In the genomic region with DNA sequence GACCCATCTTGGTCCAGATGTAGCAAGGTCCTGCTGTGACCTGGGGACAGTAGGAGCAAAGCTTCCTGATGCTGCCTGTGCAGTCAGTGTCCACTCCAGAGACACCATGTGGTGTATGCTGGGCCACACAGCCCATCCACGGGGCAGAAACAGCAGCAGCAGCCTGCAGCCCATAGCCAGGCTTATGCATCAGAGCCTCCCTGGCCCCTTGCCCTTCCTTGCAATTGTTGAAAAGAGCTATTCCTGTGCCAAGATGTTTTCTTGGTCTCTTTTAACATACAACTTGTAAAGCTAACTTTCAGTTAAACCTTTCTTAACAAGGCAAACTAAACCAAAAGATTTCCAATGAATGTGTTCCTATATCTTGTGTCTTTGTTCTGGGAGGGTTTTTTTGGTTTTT, we compare ENCODE assay signal across 9 mouse cellular contexts.
A peak's percentile ranks its signal among the peaks of the same experiment; 100 is the strongest.
DNase-seq lines count a peak whose midpoint lies in the region; ATAC-seq and TF ChIP-seq lines count a peak whose summit lies in the region.
"Had no signal": no experiment of that assay in that cellular context is flagged by ENCODE, and none has a peak within 500 bp of the region (broad histone marks: within the 10 kb centered on the region; RNA-seq: fewer than 3 reads in every experiment).

No protein-coding gene starts in this region.

- H3K36me3 ChIP-seq in lung, embryonic 15.5 days: peaks cover 52% of the 10 kb centered on the region
- H3K36me3 ChIP-seq in forebrain, embryonic 14.5 days (ENCODE audit: control insufficient read depth, insufficient read depth, low read length): peaks cover 50% of the 10 kb centered on the region
- peaks cover 36% of the 10 kb centered on the region for H3K36me3 ChIP-seq in midbrain, postnatal 0 days (ENCODE audit: insufficient read depth, low read length)
- H3K36me3 ChIP-seq in thymus, adult 2 months (ENCODE audit: control insufficient read depth, insufficient read depth, low read length): peaks cover 62% of the 10 kb centered on the region

- peak; percentile 35 for DNase-seq in gastrocnemius, adult 2 months
- DNase-seq in gastrocnemius, postnatal 10 days: no peak
- DNase-seq in lung, postnatal 25 days (ENCODE audit: low spot score): no peak
- no peak for DNase-seq in forebrain, embryonic 14.5 days (ENCODE audit: low spot score)
- peak; percentile 32 for DNase-seq in midbrain, postnatal 0 days (ENCODE audit: low spot score)
- DNase-seq in cerebellum, postnatal 25 days: no peak
- DNase-seq in thymus, adult 2 months: no peak

- no peak overlapping the region; the same call in 1 of the 2 replicates for H3K4me3 ChIP-seq in gastrocnemius, adult 2 months
- H3K4me3 ChIP-seq in lung, embryonic 15.5 days: no peak overlapping the region
- no peak overlapping the region for H3K4me3 ChIP-seq in forebrain, embryonic 14.5 days (ENCODE audit: low read depth, low read length)
- no peak overlapping the region for H3K4me3 ChIP-seq in midbrain, postnatal 0 days (ENCODE audit: low read depth, low read length)
- H3K4me3 ChIP-seq in thymus, adult 2 months (ENCODE audit: control insufficient read depth, insufficient read depth, low read length): no peak overlapping the region

- WGBS in lung, embryonic 15.5 days: 12% methylated on average over 1 of the region's 1 CpGs
- 18% methylated on average over 1 of the region's 1 CpGs for whole genome bisulfite sequencing in forebrain, embryonic 14.5 days
- WGBS in midbrain, postnatal 0 days: 13% methylated on average over 1 of the region's 1 CpGs
- WGBS in thymus, adult 2 months: 74% methylated on average over 1 of the region's 1 CpGs

- no peak overlapping the region for H3K9ac ChIP-seq in lung, embryonic 15.5 days
- H3K9ac ChIP-seq in forebrain, embryonic 14.5 days (ENCODE audit: low read length): no peak overlapping the region
- no peak overlapping the region for H3K9ac ChIP-seq in midbrain, postnatal 0 days (replicated peaks; ENCODE audit: low read length, poor library complexity, severe bottlenecking)
- H3K9ac ChIP-seq: liver, embryonic 14.5 days had no signal

- TF ChIP-seq POLR2A in thymus, adult 2 months (IDR thresholded peaks at IDR 0.05; ENCODE audit: control insufficient read depth, extremely low read depth, insufficient read depth, low read length, poor library complexity): no peak

- H3K9me3 ChIP-seq in lung, embryonic 15.5 days: no peaks in the 10 kb centered on the region
- no peaks in the 10 kb centered on the region for H3K9me3 ChIP-seq in forebrain, embryonic 14.5 days (replicated peaks; ENCODE audit: control insufficient read depth, low read length)
- H3K9me3 ChIP-seq in midbrain, postnatal 0 days (ENCODE audit: low read length): no peaks in the 10 kb centered on the region

- intact Hi-C loops in gastrocnemius, adult 2 months (cut with DNase I): loop anchor here (5.0 kb wide), 1 partner anchor 121 kb away; no protein-coding TSS in a partner anchor

- TF ChIP-seq CTCF in gastrocnemius, adult 2 months (IDR thresholded peaks at IDR 0.05): no peak
- TF ChIP-seq CTCF in midbrain, postnatal 0 days (IDR thresholded peaks at IDR 0.05): no peak
- TF ChIP-seq CTCF in thymus, adult 2 months (IDR thresholded peaks at IDR 0.05; ENCODE audit: borderline replicate concordance, control insufficient read depth, extremely low read depth, insufficient read depth, low read length, poor library complexity): no peak

- no peak for ATAC-seq in lung, embryonic 15.5 days (ENCODE audit: borderline replicate concordance, extremely low read depth, low FRiP score, low TSS enrichment)
- no peak for ATAC-seq in forebrain, embryonic 14.5 days
- no peak for ATAC-seq in midbrain, postnatal 0 days (ENCODE audit: low FRiP score)

- H3K27me3 ChIP-seq in lung, embryonic 15.5 days: no peaks in the 10 kb centered on the region
- no peaks in the 10 kb centered on the region for H3K27me3 ChIP-seq in forebrain, embryonic 14.5 days (replicated peaks; ENCODE audit: control insufficient read depth, insufficient read depth, low read length)
- no peaks in the 10 kb centered on the region for H3K27me3 ChIP-seq in midbrain, postnatal 0 days (ENCODE audit: insufficient read depth, low read length)
- no peaks in the 10 kb centered on the region for H3K27me3 ChIP-seq in thymus, adult 2 months (ENCODE audit: control insufficient read depth, insufficient read depth, low read length)

- peaks cover 30% of the 10 kb centered on the region for H3K4me1 ChIP-seq in lung, embryonic 15.5 days
- peaks cover 21% of the 10 kb centered on the region for H3K4me1 ChIP-seq in forebrain, embryonic 14.5 days (ENCODE audit: control insufficient read depth, insufficient read depth, low read length)
- H3K4me1 ChIP-seq in midbrain, postnatal 0 days (ENCODE audit: insufficient read depth, low read length): no peaks in the 10 kb centered on the region
- 0 out of 2 replicates have a peak, but pooled peaks cover 3% of the 10 kb centered on the region for H3K4me1 ChIP-seq in thymus, adult 2 months (replicated peaks; ENCODE audit: control insufficient read depth, insufficient read depth, low read length)

- no peak overlapping the region for H3K4me2 ChIP-seq in lung, embryonic 15.5 days
- H3K4me2 ChIP-seq in forebrain, embryonic 14.5 days (ENCODE audit: low read length): no peak overlapping the region
- no peak overlapping the region for H3K4me2 ChIP-seq in midbrain, postnatal 0 days (ENCODE audit: low read depth, low read length, poor library complexity, severe bottlenecking)

- peak overlapping the region; percentile 68 for H3K27ac ChIP-seq in gastrocnemius, adult 2 months
- H3K27ac ChIP-seq in lung, embryonic 15.5 days: peak overlapping the region; percentile 78
- peak overlapping the region; percentile 61; the same call in 1 of the 2 replicates for H3K27ac ChIP-seq in forebrain, embryonic 14.5 days (ENCODE audit: low read depth, low read length)
- H3K27ac ChIP-seq in midbrain, postnatal 0 days (ENCODE audit: low read depth, low read length): no peak overlapping the region
- no peak overlapping the region for H3K27ac ChIP-seq in thymus, adult 2 months (ENCODE audit: control insufficient read depth, insufficient read depth, low read length)
- H3K27ac ChIP-seq: liver, embryonic 14.5 days had no signal

Comparison
In these comparisons a context has a peak if more than half of its experiments do, and no peak if none do; other contexts are left out.
1. DNase-seq: peak in gastrocnemius, adult 2 months (single experiment) and midbrain, postnatal 0 days (single experiment); none in gastrocnemius, postnatal 10 days (single experiment), lung, postnatal 25 days (single experiment), forebrain, embryonic 14.5 days (single experiment), cerebellum, postnatal 25 days (0 of 2) and thymus, adult 2 months (single experiment).
2. H3K27ac ChIP-seq: peak in gastrocnemius, adult 2 months (single experiment), lung, embryonic 15.5 days (single experiment) and forebrain, embryonic 14.5 days (single experiment); none in midbrain, postnatal 0 days (single experiment) and thymus, adult 2 months (single experiment).